Mouse (Mus musculus) hindbrain, embryonic 13.5 days (tissue): ENCODE results near the gene Gstp3. TPM values are rescaled to one million over a fixed set of nuclear protein-coding genes. Genes with fewer than 3 reads are reported as not detected.
A peak's percentile ranks its signal among the peaks of the same experiment; 100 is the strongest.

ENCODE experiments used
- ATAC-seq: fragments of 200-750 bp; cut with Nextera tagmentation; 2 replicates; pipeline ENCODE4 v1.8.0; 2017; ENCODE audit warnings: moderate TSS enrichment; ENCODE audit not compliant: low FRiP score
- H3K27ac ChIP-seq: fragments of 300-500 bp; sonication (generic); 2 replicates; pipeline ENCODE4 v1.5.1; 2015; ENCODE audit warnings: inconsistent platforms, mild to moderate bottlenecking, moderate library complexity
- H3K27me3 ChIP-seq: fragments of 300-500 bp; sonication (generic); 2 replicates; pipeline ENCODE4 v1.6.1; 2015; ENCODE audit warnings: mild to moderate bottlenecking, inconsistent platforms
- H3K36me3 ChIP-seq: fragments of 300-500 bp; sonication (generic); 2 replicates; pipeline ENCODE4 v1.6.1; 2015; ENCODE audit warnings: mild to moderate bottlenecking, inconsistent platforms
- H3K4me1 ChIP-seq: fragments of 300-500 bp; sonication (generic); replicated peaks from 2 replicates; pipeline ENCODE4 v1.6.1; 2015; ENCODE audit warnings: inconsistent platforms
- H3K4me2 ChIP-seq: fragments of 300-500 bp; sonication (generic); 2 replicates; pipeline ENCODE4 v1.6.1; 2015; ENCODE audit warnings: inconsistent platforms, mild to moderate bottlenecking, moderate library complexity
- H3K4me3 ChIP-seq: fragments of 300-500 bp; sonication (generic); 2 replicates; pipeline ENCODE4 v1.5.1; 2015; ENCODE audit warnings: mild to moderate bottlenecking, inconsistent platforms
- H3K9ac ChIP-seq: fragments of 300-500 bp; sonication (generic); 2 replicates; pipeline ENCODE4 v1.6.1; 2015; ENCODE audit warnings: mild to moderate bottlenecking, inconsistent platforms
- H3K9me3 ChIP-seq: fragments of 300-500 bp; sonication (generic); 2 replicates; pipeline ENCODE4 v1.6.1; 2016; ENCODE audit warnings: inconsistent platforms
- WGBS: fragments of 180-500 bp; shearing (Covaris S2); methylation state at CpG from one replicate; pipeline ENCODE4 v1.1.7; 2015; 5-methylcytosine and 5-hydroxymethylcytosine counted together
- polyA plus RNA-seq: library from polyadenylated mRNA; unstranded; fragments of >200 nt; fragmentation: Nextera tagmentation; extraction: Ambion mirVana; gene quantifications from 2 replicates; pipeline ENCODE4 v1.2.1, GENCODE M21; 2015

Gstp3 gene
- polyA plus RNA-seq, 1 experiment from 2014 or later = not detected

DNA sequence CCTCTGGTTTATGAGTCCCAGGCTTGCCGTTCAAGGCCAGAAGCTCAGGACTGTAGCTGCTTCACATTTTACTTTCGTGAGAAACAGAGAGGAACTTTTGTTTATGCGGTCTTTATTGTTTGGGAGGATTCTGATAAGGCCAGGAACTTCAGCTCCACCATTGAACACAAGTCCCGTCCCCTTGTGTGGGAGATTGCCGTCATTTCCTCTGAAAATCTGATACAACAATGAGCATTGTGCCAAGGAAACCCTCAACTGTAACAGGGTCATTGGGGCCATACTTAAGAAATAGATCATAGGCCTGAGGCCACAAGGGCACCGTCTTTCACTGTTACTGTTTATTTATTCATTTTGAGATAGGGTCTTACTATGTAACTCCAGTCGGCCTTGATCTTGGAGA lies 36.2 kb downstream of the Gstp3 start:
- WGBS = 83% methylated on average over 7 of the region's 7 CpGs

DNA sequence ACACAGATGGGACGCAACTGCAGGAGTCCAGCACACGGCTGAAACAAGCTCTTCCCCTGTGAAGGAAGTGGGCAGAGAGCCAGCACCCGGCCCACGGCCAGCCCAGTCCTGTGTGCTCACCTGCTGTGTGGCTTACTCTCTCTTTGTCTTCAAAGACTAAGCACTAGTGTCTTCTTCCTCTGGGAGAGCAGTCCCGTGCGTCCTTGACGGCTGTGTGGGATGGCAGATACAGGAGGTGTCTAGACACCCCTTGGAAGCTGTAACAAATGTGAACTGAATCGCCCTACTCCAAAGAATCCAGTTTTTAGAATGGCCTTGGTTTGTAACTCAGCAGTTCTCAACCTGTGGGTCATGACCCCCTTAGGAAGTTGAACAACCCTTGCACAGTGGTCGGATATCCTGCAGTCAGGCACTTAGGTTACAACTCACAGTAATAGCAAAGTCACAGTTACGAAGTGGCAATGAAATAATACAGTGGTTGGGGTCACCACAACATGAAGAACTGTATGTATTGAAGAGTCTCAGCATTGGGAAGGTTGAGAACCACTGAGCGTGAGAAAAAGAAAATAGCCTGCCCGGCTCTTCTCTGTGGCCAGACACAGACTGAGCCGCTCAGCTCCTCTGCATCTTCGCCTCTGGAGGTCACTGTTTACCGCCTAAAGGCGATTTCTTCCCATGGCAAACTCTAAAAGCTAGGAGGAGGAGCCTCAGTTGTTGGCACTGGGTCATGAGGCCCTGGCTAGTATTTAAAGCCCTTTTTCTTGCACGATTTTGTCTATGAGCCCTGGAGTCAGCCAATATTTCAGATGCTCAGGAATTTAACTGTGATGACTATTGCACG lies 40.4 kb downstream of the Gstp3 start:
- no peaks in the 10 kb centered on the region for H3K9me3 ChIP-seq
- H3K9ac ChIP-seq = no peak overlapping the region
- ATAC-seq = peak; percentile 87; the same call in 1 of the 2 replicates
- peaks cover 4% of the 10 kb centered on the region; the same call in 1 of the 2 replicates for H3K27me3 ChIP-seq
- no peak overlapping the region for H3K4me3 ChIP-seq
- H3K4me1 ChIP-seq = 0 out of 2 replicates have a peak, but pooled peaks cover 4% of the 10 kb centered on the region
- WGBS = 29% methylated on average over 18 of the region's 18 CpGs
- H3K36me3 ChIP-seq = no peaks in the 10 kb centered on the region
- H3K4me2 ChIP-seq = no peak overlapping the region
- H3K27ac ChIP-seq = no peak overlapping the region

More for the DNA sequence above, 36.2 kb downstream of the Gstp3 start:
- Histone ChIP-seq H3K9me3 (no peaks in the 10 kb centered on the region), H3K4me2 (no peak overlapping the region), H3K4me1 (0 out of 2 replicates have a peak, but pooled peaks cover 4% of the 10 kb centered on the region), H3K9ac (no peak overlapping the region), H3K27me3 (peaks cover 4% of the 10 kb centered on the region; the same call in 1 of the 2 replicates), H3K4me3 (no peak overlapping the region), H3K27ac (no peak overlapping the region), H3K36me3 (no peaks in the 10 kb centered on the region)
- no peak for ATAC-seq

DNA sequence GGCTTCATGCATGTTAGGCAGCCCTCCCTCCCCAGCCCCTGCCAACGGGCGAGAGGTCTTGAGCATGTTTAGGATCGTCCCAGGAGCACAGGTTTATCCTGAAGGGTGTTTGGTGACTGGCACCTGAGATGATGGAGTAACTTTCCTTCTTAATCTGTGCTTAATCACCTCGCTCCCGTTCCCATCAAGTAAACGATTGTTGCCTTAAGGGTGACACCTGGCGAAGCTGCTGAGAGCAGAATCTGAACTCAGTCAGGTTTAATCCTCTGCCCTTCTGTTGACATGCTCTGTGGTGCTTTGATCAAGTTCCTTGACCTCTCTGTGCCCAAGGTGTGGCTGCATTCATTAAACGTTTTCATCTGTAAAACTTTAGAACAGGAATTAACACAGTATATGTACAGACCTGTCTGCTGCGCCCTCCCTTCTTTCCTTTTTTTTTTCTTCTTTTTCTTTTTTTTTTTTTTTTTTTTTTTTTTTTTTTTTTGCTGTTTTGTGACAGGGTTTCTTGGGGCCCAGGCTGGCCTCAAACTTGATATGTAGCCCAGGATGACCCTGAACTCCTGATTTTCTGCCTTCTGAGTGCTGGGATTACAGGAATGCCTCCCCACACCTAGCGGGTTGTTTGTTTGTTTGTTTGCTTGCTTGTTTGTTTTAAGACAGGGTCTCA lies 41.3 kb downstream of the Gstp3 start:
- H3K4me2 ChIP-seq = no peak overlapping the region
- H3K9me3 ChIP-seq = no peaks in the 10 kb centered on the region
- no peaks in the 10 kb centered on the region for H3K36me3 ChIP-seq
- no peak overlapping the region for H3K9ac ChIP-seq
- H3K4me1 ChIP-seq = 0 out of 2 replicates have a peak, but pooled peaks cover 4% of the 10 kb centered on the region
- no peak for ATAC-seq
- no peak overlapping the region for H3K27ac ChIP-seq
- no peak overlapping the region for H3K4me3 ChIP-seq
- H3K27me3 ChIP-seq = peaks cover 4% of the 10 kb centered on the region; the same call in 1 of the 2 replicates
- WGBS = 74% methylated on average over 10 of the region's 10 CpGs

DNA sequence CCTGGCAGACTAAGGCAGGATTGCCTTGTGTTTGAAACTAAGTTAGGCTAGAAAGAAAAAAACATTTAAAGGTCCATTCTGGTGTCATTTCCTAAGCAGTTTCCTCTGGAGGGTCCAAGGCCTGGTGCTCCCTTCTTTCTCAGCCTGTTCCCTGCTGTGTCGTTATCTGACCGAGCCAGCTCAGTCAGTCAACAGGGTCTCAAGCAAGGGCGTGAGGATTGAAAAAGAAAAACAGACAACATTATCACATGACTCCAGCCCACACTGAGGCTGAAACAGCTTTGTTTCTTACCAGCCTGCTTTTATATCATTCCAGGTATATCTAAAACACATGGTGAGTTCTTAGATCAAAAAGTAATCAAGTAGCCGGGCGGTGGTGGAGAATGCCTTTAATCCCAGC lies 43.7 kb downstream of the Gstp3 start:
- H3K9ac ChIP-seq = no peak overlapping the region
- peaks cover 3% of the 10 kb centered on the region; the same call in 1 of the 2 replicates for H3K36me3 ChIP-seq
- ATAC-seq = no peak
- H3K4me1 ChIP-seq = peaks cover 18% of the 10 kb centered on the region
- 68% methylated on average over 5 of the region's 5 CpGs for WGBS
- H3K4me3 ChIP-seq = no peak overlapping the region
- H3K27ac ChIP-seq = no peak overlapping the region
- H3K27me3 ChIP-seq = peaks cover 4% of the 10 kb centered on the region; the same call in 1 of the 2 replicates
- H3K4me2 ChIP-seq = no peak overlapping the region
- H3K9me3 ChIP-seq = no peaks in the 10 kb centered on the region

DNA sequence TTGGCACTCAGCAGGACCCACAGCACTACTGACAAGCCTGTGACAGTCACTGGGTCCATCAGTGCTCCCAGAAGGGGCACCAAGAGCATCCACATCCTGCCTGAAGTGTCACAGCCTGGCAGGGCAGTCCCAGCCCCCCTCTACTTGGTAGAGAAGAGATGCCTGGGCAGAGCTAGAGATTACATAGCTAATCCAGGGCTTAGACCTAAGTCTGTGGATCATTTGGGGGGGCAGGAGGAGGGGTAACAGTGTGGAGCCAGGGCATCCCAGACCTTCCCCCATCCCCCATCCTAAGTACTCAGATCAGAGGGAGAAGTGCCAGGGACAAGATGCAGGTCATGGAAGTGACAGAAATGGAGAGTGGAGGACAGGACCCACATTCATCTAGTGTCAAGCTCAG lies 44.6 kb downstream of the Gstp3 start:
- H3K4me3 ChIP-seq = no peak overlapping the region
- H3K4me1 ChIP-seq = peaks cover 18% of the 10 kb centered on the region
- H3K27me3 ChIP-seq = peaks cover 4% of the 10 kb centered on the region; the same call in 1 of the 2 replicates
- H3K4me2 ChIP-seq = no peak overlapping the region
- no peak overlapping the region for H3K9ac ChIP-seq
- H3K9me3 ChIP-seq = no peaks in the 10 kb centered on the region
- no peak overlapping the region for H3K27ac ChIP-seq
- peaks cover 10% of the 10 kb centered on the region for H3K36me3 ChIP-seq
- no peak for ATAC-seq

DNA sequence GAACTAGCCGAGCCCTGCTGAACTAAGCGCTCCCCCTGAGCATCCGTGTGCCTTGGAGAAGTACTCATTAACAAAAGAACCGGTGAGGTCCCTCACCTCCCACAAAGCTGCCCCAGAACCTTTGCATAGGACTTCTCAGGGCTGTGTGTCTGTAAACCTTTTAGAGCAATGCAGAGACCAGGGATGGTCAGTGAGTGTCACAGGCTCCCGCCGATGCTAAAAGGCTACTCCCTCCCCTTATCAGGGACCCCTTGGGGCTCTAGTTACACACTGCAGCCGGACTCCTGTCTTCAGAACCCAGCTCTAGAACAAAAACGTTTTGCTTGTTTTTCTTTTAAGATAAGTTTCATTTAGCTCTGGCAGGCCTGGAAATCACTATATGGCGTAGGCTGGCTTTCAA lies 46.3 kb downstream of the Gstp3 start:
- no peak overlapping the region for H3K9ac ChIP-seq
- peak overlapping the region; percentile 80 for H3K4me3 ChIP-seq
- peaks cover 14% of the 10 kb centered on the region for H3K4me1 ChIP-seq
- no peaks in the 10 kb centered on the region for H3K9me3 ChIP-seq
- no peak overlapping the region for H3K27ac ChIP-seq
- H3K4me2 ChIP-seq = peak overlapping the region; percentile 41
- no peaks in the 10 kb centered on the region for H3K27me3 ChIP-seq
- 24% methylated on average over 9 of the region's 9 CpGs for WGBS
- H3K36me3 ChIP-seq = peaks cover 28% of the 10 kb centered on the region
- ATAC-seq = no peak; the same call in 1 of the 2 replicates

DNA sequence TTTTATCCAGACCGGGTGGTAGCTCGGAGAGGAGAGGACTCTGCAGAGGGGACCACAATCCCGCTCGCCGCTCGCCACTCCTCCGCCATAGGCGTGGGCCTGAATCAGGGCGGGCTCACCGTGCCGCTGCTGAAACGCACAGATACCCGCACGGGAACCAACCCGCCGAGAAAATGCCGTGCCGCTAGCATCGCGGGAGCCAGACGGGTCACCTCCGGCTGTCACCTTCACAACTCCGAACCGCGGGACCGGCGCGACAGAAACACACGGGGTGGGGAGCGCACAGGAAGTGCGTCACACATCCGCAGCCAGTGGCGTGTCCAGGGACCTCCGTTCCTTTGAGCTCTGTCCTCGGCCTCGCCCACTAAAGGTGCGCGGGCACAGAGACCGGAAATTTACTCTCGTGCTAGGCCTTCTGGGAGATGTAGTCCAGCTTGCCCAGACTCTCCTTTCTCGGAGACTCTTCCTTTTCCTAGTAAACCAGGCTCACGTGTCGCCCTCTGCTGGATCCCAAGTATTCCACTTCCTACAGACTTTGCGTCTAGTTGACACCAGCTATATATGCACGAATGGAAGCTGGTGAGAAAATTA lies 46.8 kb downstream of the Gstp3 start, which contains the start of gene Ndufv1:
Ndufv1 (minus strand) TSS at position 375 of the 591 bp plus-strand sequence.
- peak; percentile 100 for ATAC-seq
- under 1% methylated on average over 45 of the region's 45 CpGs for WGBS

DNA sequence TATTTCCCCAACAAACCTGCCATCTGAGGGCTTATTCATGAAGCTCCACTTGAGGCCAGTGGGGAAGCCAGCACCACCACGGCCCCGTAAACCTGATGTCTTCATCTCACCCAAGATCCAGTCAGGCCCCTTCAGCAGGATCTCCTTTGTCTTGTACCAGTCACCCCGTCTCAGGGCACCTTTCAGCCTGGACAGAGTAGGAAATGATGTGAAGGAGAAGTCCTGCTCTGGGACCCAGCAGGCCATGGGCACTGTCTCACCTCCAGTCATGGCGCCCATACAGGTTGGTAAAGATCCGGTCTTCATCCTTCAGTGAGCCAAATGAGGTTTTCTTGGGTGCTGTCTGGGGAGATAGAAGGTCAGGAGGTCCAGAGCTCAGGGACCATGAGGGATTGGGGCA lies 48.3 kb downstream of the Gstp3 start:
- H3K9me3 ChIP-seq = no peaks in the 10 kb centered on the region
- no peak overlapping the region for H3K9ac ChIP-seq
- no peak overlapping the region for H3K4me3 ChIP-seq
- H3K27me3 ChIP-seq = no peaks in the 10 kb centered on the region
- H3K27ac ChIP-seq = no peak overlapping the region
- ATAC-seq = no peak
- WGBS = 97% methylated on average over 5 of the region's 5 CpGs
- H3K36me3 ChIP-seq = peaks cover 48% of the 10 kb centered on the region
- H3K4me1 ChIP-seq = peaks cover 14% of the 10 kb centered on the region
- peak overlapping the region; percentile 75; the same call in 1 of the 2 replicates for H3K4me2 ChIP-seq

More for the DNA sequence above, 46.8 kb downstream of the Gstp3 start, which contains the start of gene Ndufv1:
- Histone ChIP-seq H3K4me3 (peak within 1 kb of the TSS; percentile 80), H3K36me3 (peaks cover 33% of the 10 kb centered on the region), H3K4me1 (peaks cover 14% of the 10 kb centered on the region), H3K27me3 (no peaks in the 10 kb centered on the region), H3K9ac (peak within 1 kb of the TSS; percentile 88), H3K4me2 (peak within 1 kb of the TSS; percentile 75), H3K27ac (peak within 1 kb of the TSS; percentile 79), H3K9me3 (no peaks in the 10 kb centered on the region)

Other genes starting within 250 kb of the Gstp3 start
- 52.9 TPM in 2 replicates for gene Chka, start 207.8 kb downstream of the Gstp3 start, polyA plus RNA-seq
- 15.0 and 15.8 TPM in 2 replicates for gene Tcirg1, start 152.4 kb downstream of the Gstp3 start, polyA plus RNA-seq
- gene Ndufs8, start 146.8 kb downstream of the Gstp3 start, polyA plus RNA-seq = 261 and 264 TPM in 2 replicates
- 1.9 and 2.1 TPM in 2 replicates for gene Aldh3b1, start 129.8 kb downstream of the Gstp3 start, polyA plus RNA-seq
- 10.1 and 13.2 TPM in 2 replicates for gene Unc93b1, start 124.4 kb downstream of the Gstp3 start, polyA plus RNA-seq
- not detected in 2 replicates for gene Aldh3b3, start 100.9 kb downstream of the Gstp3 start, polyA plus RNA-seq
- 0.22 and 0.32 TPM in 2 replicates for gene Aldh3b2, start 87.2 kb downstream of the Gstp3 start, polyA plus RNA-seq
- gene Acy3, start 73.0 kb downstream of the Gstp3 start, polyA plus RNA-seq = 2.3 TPM in 2 replicates
- 0.32 and 1.2 TPM in 2 replicates for gene Tbx10, start 66.8 kb downstream of the Gstp3 start, polyA plus RNA-seq
- 22.3 and 27.5 TPM in 2 replicates for gene Nudt8, start 59.0 kb downstream of the Gstp3 start, polyA plus RNA-seq
- gene Gm49405, start 58.9 kb downstream of the Gstp3 start, polyA plus RNA-seq = 5.2 and 5.3 TPM in 2 replicates
- gene Doc2g, start 56.3 kb downstream of the Gstp3 start, polyA plus RNA-seq = 6.5 and 7.8 TPM in 2 replicates
- 220 and 241 TPM in 2 replicates for gene Ndufv1, start 46.8 kb downstream of the Gstp3 start, polyA plus RNA-seq
- gene Gstp1, start 21.6 kb downstream of the Gstp3 start, polyA plus RNA-seq = 418 and 433 TPM in 2 replicates
- 1.4 and 4.4 TPM in 2 replicates for gene Gstp2, start 13.5 kb downstream of the Gstp3 start, polyA plus RNA-seq
- gene Cabp2, start 22.0 kb upstream of the Gstp3 start, polyA plus RNA-seq = not detected in 2 replicates
- gene Cdk2ap2, start 37.6 kb upstream of the Gstp3 start, polyA plus RNA-seq = 79.8 and 81.0 TPM in 2 replicates
- gene Pitpnm1, start 40.4 kb upstream of the Gstp3 start, polyA plus RNA-seq = 43.3 and 48.5 TPM in 2 replicates
- gene Aip, start 66.3 kb upstream of the Gstp3 start, polyA plus RNA-seq = 90.3 and 91.7 TPM in 2 replicates
- gene Gpr152, start 80.2 kb upstream of the Gstp3 start, polyA plus RNA-seq = not detected in 2 replicates
- gene Cabp4, start 84.5 kb upstream of the Gstp3 start, polyA plus RNA-seq = 0.29 and 0.30 TPM in 2 replicates
- 128 and 130 TPM in 2 replicates for gene Coro1b, start 89.0 kb upstream of the Gstp3 start, polyA plus RNA-seq
- 0.47 and 0.66 TPM in 2 replicates for gene Ptprcap, start 94.0 kb upstream of the Gstp3 start, polyA plus RNA-seq
- gene Rps6kb2, start 103.8 kb upstream of the Gstp3 start, polyA plus RNA-seq = 61.6 and 64.3 TPM in 2 replicates
- 5.1 and 5.6 TPM in 2 replicates for gene Carns1, start 115.9 kb upstream of the Gstp3 start, polyA plus RNA-seq
- gene Tbc1d10c, start 131.7 kb upstream of the Gstp3 start, polyA plus RNA-seq = 0.88 and 1.1 TPM in 2 replicates
- 609 and 611 TPM in 2 replicates for gene Ppp1ca, start 132.5 kb upstream of the Gstp3 start, polyA plus RNA-seq
- gene Rad9a, start 142.1 kb upstream of the Gstp3 start, polyA plus RNA-seq = 20.4 and 24.6 TPM in 2 replicates
- 0.58 and 1.0 TPM in 2 replicates for gene Clcf1, start 154.7 kb upstream of the Gstp3 start, polyA plus RNA-seq
- not detected in 2 replicates for gene AC109138.7, start 154.8 kb upstream of the Gstp3 start, polyA plus RNA-seq
- 19.7 and 20.2 TPM in 2 replicates for gene Pold4, start 172.3 kb upstream of the Gstp3 start, polyA plus RNA-seq
- 10.4 and 10.6 TPM in 2 replicates for gene Ssh3, start 209.6 kb upstream of the Gstp3 start, polyA plus RNA-seq
- gene Ankrd13d, start 223.6 kb upstream of the Gstp3 start, polyA plus RNA-seq = 29.9 and 33.1 TPM in 2 replicates
- 19.6 and 20.0 TPM in 2 replicates for gene Grk2, start 246.7 kb upstream of the Gstp3 start, polyA plus RNA-seq